Mouse (Mus musculus) E14TG2a.4 (cell line): ENCODE data around the gene Mrgpre.

Experiments
- CTCF ChIP-seq: conservative IDR thresholded peaks from 2 replicates; pipeline ENCODE4 v1.5.1; 2014; ENCODE audit warnings: low read length
- NANOG ChIP-seq: IDR thresholded peaks from 2 replicates; pipeline ENCODE4 v1.6.1; 2014; ENCODE audit warnings: borderline replicate concordance, low read length, mixed read lengths
- POU5F1 ChIP-seq: IDR thresholded peaks from 2 replicates; pipeline ENCODE4 v1.6.1; 2014; ENCODE audit warnings: low read length, borderline replicate concordance

DNA sequence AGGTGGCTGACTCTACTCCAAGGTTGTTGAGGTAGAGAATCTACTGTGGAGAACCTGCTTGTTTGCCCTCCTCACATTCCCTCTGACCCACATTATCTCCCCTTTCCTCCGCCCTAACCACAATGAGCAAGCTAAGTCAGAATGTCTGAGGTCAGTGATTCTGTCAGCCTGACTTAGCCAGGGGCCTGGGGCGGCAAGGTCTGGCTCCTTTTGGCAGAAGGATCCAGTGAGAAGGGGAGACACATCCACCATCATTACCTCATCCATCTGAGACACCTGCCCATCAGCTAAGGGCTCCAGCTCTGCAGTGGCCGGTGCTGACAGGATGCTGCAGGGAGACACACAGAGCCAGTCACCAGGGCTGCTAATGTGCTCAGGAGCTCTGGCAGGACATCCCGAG is 14.5 kb upstream of the Mrgpre start:
- TF ChIP-seq CTCF (no peak), NANOG (no peak), POU5F1 (no peak)
